Mouse (Mus musculus) E14TG2a.4 (cell line): ENCODE results near the gene Myo10.

ENCODE experiments used
- CTCF ChIP-seq: conservative IDR thresholded peaks from 2 replicates; pipeline ENCODE4 v1.5.1; 2014; ENCODE audit warnings: low read length
- NANOG ChIP-seq: IDR thresholded peaks from 2 replicates; pipeline ENCODE4 v1.6.1; 2014; ENCODE audit warnings: borderline replicate concordance, low read length, mixed read lengths
- POU5F1 ChIP-seq: IDR thresholded peaks from 2 replicates; pipeline ENCODE4 v1.6.1; 2014; ENCODE audit warnings: low read length, borderline replicate concordance

- TF ChIP-seq CTCF: no peak
- TF ChIP-seq POU5F1: no peak
- no peak for TF ChIP-seq NANOG
These were observed 175.6 kb downstream of the Myo10 start for GRCm38 (mm10) chr15:25797888-25798287.
